Mouse (Mus musculus) neutrophil, adult 5-6 weeks (primary cell): ENCODE data around the gene Tma16. TPM values are rescaled to one million over a fixed set of nuclear protein-coding genes. Genes with fewer than 3 reads are reported as not detected.

Experiments
- ATAC-seq: fragments of 151-379, 151-347 bp; 2 replicates; pipeline ENCODE4 v1.8.0; 2017; ENCODE audit warnings: mild to moderate bottlenecking, moderate TSS enrichment; ENCODE audit not compliant: insufficient number of reproducible peaks, poor library complexity, low FRiP score, severe bottlenecking; ENCODE audit errors: extremely low read depth
- total RNA-seq: library from RNA; stranded (forward); fragments of 200-1000 nt; gene quantifications from 2 replicates; pipeline ENCODE4 v1.2.3, GENCODE M21; 2017

The Tma16 gene
- total RNA-seq, result 13.3 and 13.4 TPM in 2 replicates

GRCm38 (mm10) chr8:66486084-66486763 is at the start of gene Tma16:
Gene Tma16 (minus strand): TSS chr8:66486530.
- ATAC-seq, result peak; percentile 94

- ATAC-seq, result no peak
Observed at GRCm38 (mm10) chr8:66520576-66520975, 34.2 kb upstream of the Tma16 start.

GRCm38 (mm10) chr8:66519149-66519548 is 32.8 kb upstream of the Tma16 start:
- no peak for ATAC-seq

GRCm38 (mm10) chr8:66511537-66511936 is 25.2 kb upstream of the Tma16 start, which contains the start of gene Tktl2:
Gene Tktl2 (plus strand): TSS chr8:66511756.
- no peak for ATAC-seq

- no peak for ATAC-seq
Observed at GRCm38 (mm10) chr8:66503381-66503780, 17.1 kb upstream of the Tma16 start.

- peak; percentile 83 for ATAC-seq
Observed at GRCm38 (mm10) chr8:66496998-66497577, 10.8 kb upstream of the Tma16 start.

GRCm38 (mm10) chr8:66495726-66496125 is 9.4 kb upstream of the Tma16 start:
- peak; percentile 86 for ATAC-seq

GRCm38 (mm10) chr8:66494496-66494895 is 8.2 kb upstream of the Tma16 start:
- ATAC-seq, result no peak

GRCm38 (mm10) chr8:66490624-66491023 is 4.3 kb upstream of the Tma16 start:
- peak; percentile 76 for ATAC-seq

- ATAC-seq, result no peak
Observed at GRCm38 (mm10) chr8:66488556-66488955, 2.2 kb upstream of the Tma16 start.

- no peak for ATAC-seq
Observed at GRCm38 (mm10) chr8:66476880-66477279, 9.4 kb downstream of the Tma16 start.

- ATAC-seq, result no peak
Observed at GRCm38 (mm10) chr8:66469821-66470220, 16.5 kb downstream of the Tma16 start.

GRCm38 (mm10) chr8:66457057-66457456 is 29.3 kb downstream of the Tma16 start:
- 0 out of 2 replicates have a peak, but pooled peaks have one; percentile 30 for ATAC-seq

- peak; percentile 64; the same call in 1 of the 2 replicates for ATAC-seq
Observed at GRCm38 (mm10) chr8:66450691-66451090, 35.6 kb downstream of the Tma16 start.

GRCm38 (mm10) chr8:66445351-66445750 is 41.0 kb downstream of the Tma16 start:
- ATAC-seq, result no peak

- ATAC-seq, result peak; percentile 45; the same call in 1 of the 2 replicates
Observed at GRCm38 (mm10) chr8:66444141-66444540, 42.2 kb downstream of the Tma16 start.

GRCm38 (mm10) chr8:66442778-66443177 is 43.6 kb downstream of the Tma16 start:
- ATAC-seq, result peak; percentile 30; the same call in 1 of the 2 replicates

GRCm38 (mm10) chr8:66441123-66441522 is 45.2 kb downstream of the Tma16 start:
- no peak for ATAC-seq

- ATAC-seq, result no peak
Observed at GRCm38 (mm10) chr8:66438468-66438867, 47.9 kb downstream of the Tma16 start.

GRCm38 (mm10) chr8:66437929-66438328 is 48.4 kb downstream of the Tma16 start:
- peak; percentile 52; the same call in 1 of the 2 replicates for ATAC-seq
